Comparison of ENCODE assay signal across 27 mouse cellular contexts in the genomic region with DNA sequence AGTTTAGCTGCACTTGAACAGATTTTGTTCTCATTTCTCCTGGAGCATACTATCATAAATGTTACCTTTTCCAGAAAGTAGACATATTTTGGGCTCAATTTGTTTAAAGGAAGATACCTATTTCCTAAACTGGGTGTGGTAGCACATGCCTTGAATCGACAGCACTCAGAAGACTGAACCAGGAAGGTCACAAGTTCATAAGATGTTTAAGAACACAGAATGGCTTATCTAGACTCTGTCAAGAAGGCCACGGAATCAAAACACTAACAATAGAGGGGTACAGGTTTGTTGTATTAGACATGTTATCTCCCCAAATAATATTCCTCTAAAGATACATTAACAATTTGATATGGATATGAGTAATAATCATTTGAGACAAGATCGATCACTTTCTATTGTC.
DNase-seq lines count a peak whose midpoint lies in the region; ATAC-seq and TF ChIP-seq lines count a peak whose summit lies in the region.
"Had no signal": no experiment of that assay in that cellular context is flagged by ENCODE, and none has a peak within 500 bp of the region (broad histone marks: within the 10 kb centered on the region; RNA-seq: fewer than 3 reads in every experiment).

No protein-coding gene starts in this region.

- no peaks in the 10 kb centered on the region for H3K36me3 ChIP-seq in lung, postnatal 0 days (ENCODE audit: insufficient read depth, low read length)
- H3K36me3 ChIP-seq: embryonic facial prominence, embryonic 13.5 days; embryonic facial prominence, embryonic 15.5 days; forebrain, embryonic 10.5 days; forebrain, embryonic 12.5 days; G1E had no signal

- peak; percentile 17 for DNase-seq in lung, postnatal 0 days (ENCODE audit: low spot score)
- no peak for DNase-seq in lung, adult 2 months
- peak; percentile 13 for DNase-seq in lung, postnatal 36 days
- no peak for DNase-seq in lung, postnatal 10 days
- no peak for DNase-seq in gastrocnemius, adult 18-20 months (ENCODE audit: low spot score)
- DNase-seq: adrenal gland, adult 2 months; adrenal gland, postnatal 10 days; adrenal gland, postnatal 25 days; B cell, adult 2 months; cerebellum, adult 11 months; cerebellum, adult 18-20 months; cerebellum, adult 8-10 months; cerebellum, adult 9-11 months; cerebellum, postnatal 14 days; cerebellum, postnatal 36 days; embryo, embryonic 11 days had no signal

- no peak overlapping the region for H3K4me3 ChIP-seq in lung, postnatal 0 days (ENCODE audit: low read depth, low read length)
- H3K4me3 ChIP-seq in lung, adult 2 months (replicated peaks; ENCODE audit: extremely low read depth, low read depth, low read length) = no peak overlapping the region
- H3K4me3 ChIP-seq: embryonic facial prominence, embryonic 13.5 days; embryonic facial prominence, embryonic 15.5 days; erythroblast, embryonic 14.5 days; forebrain, embryonic 10.5 days; forebrain, embryonic 12.5 days had no signal

- no peak overlapping the region for H3K27ac ChIP-seq in lung, postnatal 0 days (ENCODE audit: low read length)
- H3K27ac ChIP-seq: embryonic facial prominence, embryonic 13.5 days; embryonic facial prominence, embryonic 15.5 days; forebrain, embryonic 10.5 days; forebrain, embryonic 12.5 days had no signal

- no peak for TF ChIP-seq CTCF in lung, postnatal 0 days (IDR thresholded peaks at IDR 0.05)
- no peak for TF ChIP-seq CTCF in lung, adult 2 months (IDR thresholded peaks at IDR 0.05; ENCODE audit: insufficient read depth, low read length)

- 62% methylated on average over 3 of the region's 3 CpGs for WGBS in lung, postnatal 0 days
- WGBS in lung, adult 2 months = 50% methylated on average over 3 of the region's 3 CpGs

- peak; percentile 67; the same call in 1 of the 2 replicates for TF ChIP-seq EP300 in lung, postnatal 0 days (IDR thresholded peaks at IDR 0.05)

- H3K4me1 ChIP-seq in lung, postnatal 0 days (ENCODE audit: insufficient read depth, low read depth, low read length) = no peaks in the 10 kb centered on the region
- H3K4me1 ChIP-seq in lung, adult 2 months (ENCODE audit: control insufficient read depth, insufficient read depth, low read length) = peaks cover 2% of the 10 kb centered on the region; the same call in 1 of the 2 replicates
- H3K4me1 ChIP-seq: embryonic facial prominence, embryonic 13.5 days; embryonic facial prominence, embryonic 15.5 days; forebrain, embryonic 10.5 days; forebrain, embryonic 12.5 days had no signal

- H3K9ac ChIP-seq in lung, postnatal 0 days (replicated peaks; ENCODE audit: low read depth) = no peak overlapping the region
- H3K9ac ChIP-seq: embryonic facial prominence, embryonic 13.5 days; embryonic facial prominence, embryonic 15.5 days; forebrain, embryonic 12.5 days had no signal

- H3K27me3 ChIP-seq in lung, postnatal 0 days (replicated peaks; ENCODE audit: insufficient read depth, low read length) = no peaks in the 10 kb centered on the region
- H3K27me3 ChIP-seq: CH12.LX; embryonic facial prominence, embryonic 13.5 days; embryonic facial prominence, embryonic 15.5 days; forebrain, embryonic 12.5 days; Patski had no signal

- H3K4me2 ChIP-seq in lung, postnatal 0 days (replicated peaks; ENCODE audit: low read depth, low read length) = no peak overlapping the region
- H3K4me2 ChIP-seq: embryonic facial prominence, embryonic 13.5 days; embryonic facial prominence, embryonic 15.5 days; forebrain, embryonic 12.5 days had no signal

- H3K9me3 ChIP-seq in lung, postnatal 0 days (ENCODE audit: low read length) = no peaks in the 10 kb centered on the region
- H3K9me3 ChIP-seq: embryonic facial prominence, embryonic 15.5 days; forebrain, embryonic 10.5 days; G1E had no signal

- no peak for TF ChIP-seq POLR2A in lung, adult 2 months (IDR thresholded peaks at IDR 0.05; ENCODE audit: borderline replicate concordance, extremely low read depth, low read depth, low read length)

- ATAC-seq in lung, postnatal 0 days = no peak
- ATAC-seq in activated CD4-positive, CD25-positive, alpha-beta regulatory T cell, adult 4 months = peak; percentile 40
- ATAC-seq: forebrain, embryonic 14.5 days; forebrain, embryonic 16.5 days; Patski had no signal

Comparison
In these comparisons a context has a peak if more than half of its experiments do, and no peak if none do; other contexts are left out.
1. DNase-seq: peak in lung, postnatal 0 days (single experiment) and lung, postnatal 36 days (single experiment); none in lung, adult 2 months (single experiment), lung, postnatal 10 days (single experiment) and gastrocnemius, adult 18-20 months (single experiment).